Mouse (Mus musculus): ENCODE measurements around the gene Mob3a. TPM values are rescaled to one million over a fixed set of nuclear protein-coding genes. Genes with fewer than 3 reads are reported as not detected.
"Not testable (repeated sequence)": the region's sequence is repeated elsewhere in the genome, so short reads cannot be mapped to it uniquely, and the experiment has no call there.

Gene Mob3a
- total and polyA plus RNA-seq, 2 experiments from 2014 or later: 45.9 to 57.8 TPM

DNA sequence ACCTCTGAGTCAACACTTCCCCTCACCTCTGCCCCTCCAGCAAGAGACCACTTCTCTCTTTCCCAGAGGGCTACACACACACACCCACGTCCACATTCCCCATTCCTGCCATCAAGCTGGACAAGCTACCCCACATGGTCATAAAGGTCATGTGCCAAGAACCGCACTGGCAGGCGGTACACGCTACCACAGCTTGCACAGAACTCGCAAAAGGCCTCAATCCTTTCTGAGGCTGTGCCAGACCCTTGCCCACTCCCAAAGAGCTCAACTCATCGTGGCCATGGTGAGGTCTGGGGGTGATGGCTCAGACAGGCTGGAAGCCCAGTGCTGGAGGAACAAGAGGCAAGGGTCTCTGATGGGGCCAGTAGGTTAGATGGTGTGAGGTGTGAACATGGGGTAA lies 46.9 kb downstream of the Mob3a start:
- H3K4me1 ChIP-seq (ENCODE audit: insufficient read depth): peaks cover 9% of the 10 kb centered on the region
- H3K36me3 ChIP-seq (ENCODE audit: insufficient read depth): no peaks in the 10 kb centered on the region
- peak overlapping the region; percentile 88; the same call in 1 of the 2 replicates for H3K4me2 ChIP-seq (ENCODE audit: low read depth)
- H3K27ac ChIP-seq (ENCODE audit: low read depth, low read length): no peak overlapping the region
- ATAC-seq (no peak), DNase-seq (no peak)
- no peaks in the 10 kb centered on the region for H3K9me3 ChIP-seq (ENCODE audit: low read length)
- TF ChIP-seq CTCF (IDR thresholded peaks at IDR 0.05; ENCODE audit: low read depth): no peak
- WGBS: 83% methylated on average over 6 of the region's 6 CpGs
- H3K4me3 ChIP-seq (ENCODE audit: low read depth, low read length): no peak overlapping the region
- H3K9ac ChIP-seq: no peak overlapping the region
- no peaks in the 10 kb centered on the region for H3K27me3 ChIP-seq (ENCODE audit: insufficient read depth, low read length)

DNA sequence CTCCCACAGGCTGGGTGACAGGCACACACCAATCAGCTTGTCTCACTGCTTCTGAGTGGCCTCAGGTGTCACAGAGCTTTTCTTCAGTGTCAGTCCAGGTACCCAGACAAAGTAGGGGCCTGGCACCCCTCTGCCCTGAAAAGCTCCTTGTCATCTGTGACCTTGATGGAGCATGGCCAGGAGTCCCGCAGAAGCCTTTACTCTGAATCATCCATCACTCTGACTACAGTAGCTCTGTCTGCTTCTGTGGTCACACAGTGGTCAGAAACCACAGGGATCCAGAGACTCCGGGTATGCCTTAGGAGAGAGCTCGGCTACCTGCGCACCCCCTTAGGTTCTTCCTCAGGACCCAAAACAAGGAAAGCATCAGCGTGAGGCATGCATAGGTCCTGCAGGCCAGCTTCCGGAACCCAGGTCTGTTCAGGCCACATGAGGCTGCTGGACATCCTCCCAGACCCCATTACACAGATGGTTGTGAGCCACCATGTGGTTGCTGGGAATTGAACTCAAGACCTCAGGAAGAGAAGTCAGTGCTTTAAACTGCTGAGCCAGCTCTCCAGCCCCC lies 48.5 kb downstream of the Mob3a start:
- H3K27ac ChIP-seq (ENCODE audit: low read depth, low read length): 0 out of 2 replicates have a peak overlapping the region, but pooled peaks have one; percentile 15
- peaks cover 9% of the 10 kb centered on the region for H3K4me1 ChIP-seq (ENCODE audit: insufficient read depth)
- H3K9me3 ChIP-seq (ENCODE audit: low read length): no peaks in the 10 kb centered on the region
- 93% methylated on average over 6 of the region's 6 CpGs for WGBS
- ATAC-seq (no peak), DNase-seq (no peak)
- no peak overlapping the region for H3K4me2 ChIP-seq (ENCODE audit: low read depth)
- no peak overlapping the region for H3K4me3 ChIP-seq (ENCODE audit: low read depth, low read length)
- no peak for TF ChIP-seq CTCF (IDR thresholded peaks at IDR 0.05; ENCODE audit: low read depth)
- H3K9ac ChIP-seq: no peak overlapping the region
- H3K27me3 ChIP-seq (ENCODE audit: insufficient read depth, low read length): no peaks in the 10 kb centered on the region
- H3K36me3 ChIP-seq (ENCODE audit: insufficient read depth): peaks cover under 1% of the 10 kb centered on the region; the same call in 1 of the 2 replicates

DNA sequence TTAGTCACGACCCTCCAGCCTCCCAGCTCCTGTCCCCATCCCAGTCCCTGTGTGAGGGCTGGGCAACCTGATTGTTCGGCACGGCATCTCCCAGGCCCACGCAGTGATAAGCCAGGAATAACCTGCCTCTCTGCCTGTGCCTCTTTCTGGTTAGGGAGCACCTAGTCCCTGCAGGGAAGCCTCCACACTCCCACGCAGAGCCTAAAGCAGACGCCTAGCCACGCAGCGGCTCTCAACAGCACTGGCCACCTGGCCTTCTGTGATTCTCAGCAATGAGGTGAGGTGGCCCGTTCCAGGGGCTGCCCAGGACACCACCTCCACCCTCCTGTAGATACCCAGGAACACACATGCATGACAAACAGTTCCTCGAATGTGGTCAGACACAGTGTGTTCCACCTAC lies 51.4 kb downstream of the Mob3a start:
- no peak for TF ChIP-seq CTCF (IDR thresholded peaks at IDR 0.05; ENCODE audit: low read depth)
- no peak for DNase-seq
- no peak overlapping the region for H3K9ac ChIP-seq
- H3K4me3 ChIP-seq (ENCODE audit: low read depth, low read length): no peak overlapping the region
- peaks cover 25% of the 10 kb centered on the region for H3K36me3 ChIP-seq (ENCODE audit: insufficient read depth)
- no peak overlapping the region for H3K4me2 ChIP-seq (ENCODE audit: low read depth)
- WGBS: 95% methylated on average over 10 of the region's 10 CpGs
- H3K27me3 ChIP-seq (ENCODE audit: insufficient read depth, low read length): no peaks in the 10 kb centered on the region
- ATAC-seq: no peak
- H3K4me1 ChIP-seq (ENCODE audit: insufficient read depth): peaks cover 6% of the 10 kb centered on the region
- H3K27ac ChIP-seq (ENCODE audit: low read depth, low read length): no peak overlapping the region
- no peaks in the 10 kb centered on the region for H3K9me3 ChIP-seq (ENCODE audit: low read length)

DNA sequence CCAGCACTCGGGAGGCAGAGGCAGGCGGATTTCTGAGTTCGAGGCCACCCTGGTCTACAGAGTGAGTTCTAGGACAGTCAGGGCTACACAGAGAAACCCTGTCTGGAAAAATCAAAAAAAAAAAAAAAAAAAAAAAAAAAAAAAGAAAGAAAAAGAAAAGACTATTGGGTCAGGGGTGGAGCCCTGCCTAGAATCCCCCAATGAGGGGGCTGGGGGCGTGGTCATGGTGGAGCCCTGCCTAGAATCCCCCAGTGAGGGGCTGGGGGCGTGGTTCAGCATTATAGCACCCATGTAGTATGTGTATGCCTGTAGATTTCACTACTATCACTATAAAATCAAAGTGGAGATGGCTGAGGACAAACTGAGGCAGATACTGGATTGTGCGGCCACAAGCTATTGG lies 51.9 kb downstream of the Mob3a start:
- H3K9me3 ChIP-seq (ENCODE audit: low read length); H3K9ac ChIP-seq; DNase-seq; H3K4me1 ChIP-seq (ENCODE audit: insufficient read depth); H3K27ac ChIP-seq (ENCODE audit: low read depth, low read length); H3K27me3 ChIP-seq (ENCODE audit: insufficient read depth, low read length); ATAC-seq; H3K4me3 ChIP-seq (ENCODE audit: low read depth, low read length); H3K4me2 ChIP-seq (ENCODE audit: low read depth): not testable (repeated sequence)
- 90% methylated on average over 6 of the region's 6 CpGs for WGBS
- peaks cover 30% of the 10 kb centered on the region for H3K36me3 ChIP-seq (ENCODE audit: insufficient read depth)

DNA sequence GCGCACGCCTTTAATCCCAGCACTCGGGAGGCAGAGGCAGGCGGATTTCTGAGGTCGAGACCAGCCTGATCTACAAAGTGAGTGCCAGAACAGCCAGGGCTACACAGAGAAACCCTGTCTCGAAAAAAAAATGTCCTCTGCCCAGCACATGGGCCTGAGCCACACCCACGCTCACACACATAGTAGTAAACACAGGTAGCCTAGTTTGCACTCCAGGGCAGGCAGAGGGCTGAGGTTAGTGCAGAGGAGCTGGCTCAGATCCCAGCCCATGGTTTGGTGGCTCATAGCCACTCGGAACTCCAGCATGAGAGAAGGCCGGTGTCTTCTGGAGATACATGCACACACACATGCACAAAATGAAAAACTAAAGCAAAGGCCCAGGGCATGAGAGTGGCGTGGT lies 54.8 kb downstream of the Mob3a start:
- H3K4me3 ChIP-seq (ENCODE audit: low read depth, low read length): no peak overlapping the region
- H3K9me3 ChIP-seq (ENCODE audit: low read length): no peaks in the 10 kb centered on the region
- peaks cover 57% of the 10 kb centered on the region for H3K36me3 ChIP-seq (ENCODE audit: insufficient read depth)
- TF ChIP-seq CTCF (IDR thresholded peaks at IDR 0.05; ENCODE audit: low read depth): no peak
- no peak for DNase-seq
- no peak for ATAC-seq
- no peaks in the 10 kb centered on the region for H3K4me1 ChIP-seq (ENCODE audit: insufficient read depth)
- H3K27ac ChIP-seq (ENCODE audit: low read depth, low read length): no peak overlapping the region
- 94% methylated on average over 10 of the region's 10 CpGs for WGBS
- no peak overlapping the region for H3K4me2 ChIP-seq (ENCODE audit: low read depth)
- H3K9ac ChIP-seq: no peak overlapping the region
- H3K27me3 ChIP-seq (ENCODE audit: insufficient read depth, low read length): no peaks in the 10 kb centered on the region

DNA sequence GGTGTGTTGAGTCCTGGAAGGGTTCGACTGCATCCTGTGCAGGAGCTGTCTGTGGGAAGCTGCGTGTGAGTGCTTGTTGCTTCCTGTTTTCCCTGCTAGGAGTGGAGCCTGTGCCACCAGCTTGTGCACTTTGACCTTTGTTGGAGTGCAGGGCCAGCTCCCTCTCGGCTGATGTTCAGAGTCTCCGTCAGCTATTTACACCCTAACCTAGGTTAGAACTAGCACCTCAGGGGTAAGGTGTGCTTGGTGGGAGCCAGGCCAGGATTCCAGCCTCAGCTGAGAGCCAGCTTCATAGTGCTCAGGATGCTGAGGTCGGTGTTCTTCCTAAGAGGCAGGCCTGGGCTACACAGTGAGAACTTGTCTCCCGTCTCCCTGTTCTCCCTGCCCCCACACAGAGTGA lies 66.4 kb downstream of the Mob3a start:
- 92% methylated on average over 6 of the region's 6 CpGs for WGBS
- H3K27me3 ChIP-seq (ENCODE audit: insufficient read depth, low read length): no peaks in the 10 kb centered on the region
- DNase-seq (no peak), ATAC-seq (no peak)
- H3K9me3 ChIP-seq (ENCODE audit: low read length): no peaks in the 10 kb centered on the region
- no peak overlapping the region for H3K4me2 ChIP-seq (ENCODE audit: low read depth)
- no peak overlapping the region for H3K9ac ChIP-seq
- H3K4me3 ChIP-seq (ENCODE audit: low read depth, low read length): no peak overlapping the region
- TF ChIP-seq CTCF (IDR thresholded peaks at IDR 0.05; ENCODE audit: low read depth): no peak
- no peaks in the 10 kb centered on the region for H3K4me1 ChIP-seq (ENCODE audit: insufficient read depth)
- peaks cover 63% of the 10 kb centered on the region for H3K36me3 ChIP-seq (ENCODE audit: insufficient read depth)
- no peak overlapping the region for H3K27ac ChIP-seq (ENCODE audit: low read depth, low read length)

Other genes starting within 250 kb of the Mob3a start
- 0.62 and 1.9 TPM in 2 replicates for gene Onecut3, start 207.1 kb downstream of the Mob3a start, total RNA-seq (2014; rRNA removed)
- 0.03 and 0.18 TPM in 2 replicates for gene Onecut3, start 207.1 kb downstream of the Mob3a start, polyA plus RNA-seq (2015; fragmentation: Nextera tagmentation; extraction: Ambion mirVana)
- 0.05 and 0.38 TPM in 2 replicates for gene Atp8b3, start 162.9 kb downstream of the Mob3a start, total RNA-seq (2014; rRNA removed)
- 0.16 and 0.46 TPM in 2 replicates for gene Atp8b3, start 162.9 kb downstream of the Mob3a start, polyA plus RNA-seq (2015; fragmentation: Nextera tagmentation; extraction: Ambion mirVana)
- gene Rexo1, start 140.4 kb downstream of the Mob3a start, total RNA-seq (2014; rRNA removed): 40.3 and 41.9 TPM in 2 replicates
- 27.9 and 30.5 TPM in 2 replicates for gene Rexo1, start 140.4 kb downstream of the Mob3a start, polyA plus RNA-seq (2015; fragmentation: Nextera tagmentation; extraction: Ambion mirVana)
- 17.9 and 18.7 TPM in 2 replicates for gene Klf16, start 124.7 kb downstream of the Mob3a start, total RNA-seq (2014; rRNA removed)
- gene Klf16, start 124.7 kb downstream of the Mob3a start, polyA plus RNA-seq (2015; fragmentation: Nextera tagmentation; extraction: Ambion mirVana): 13.3 and 14.1 TPM in 2 replicates
- 156 and 201 TPM in 2 replicates for gene Abhd17a, start 111.6 kb downstream of the Mob3a start, total RNA-seq (2014; rRNA removed)
- 154 and 155 TPM in 2 replicates for gene Abhd17a, start 111.6 kb downstream of the Mob3a start, polyA plus RNA-seq (2015; fragmentation: Nextera tagmentation; extraction: Ambion mirVana)
- 21.0 and 24.1 TPM in 2 replicates for gene Scamp4, start 99.1 kb downstream of the Mob3a start, total RNA-seq (2014; rRNA removed)
- gene Scamp4, start 99.1 kb downstream of the Mob3a start, polyA plus RNA-seq (2015; fragmentation: Nextera tagmentation; extraction: Ambion mirVana): 86.8 and 87.9 TPM in 2 replicates
- 3.0 and 4.9 TPM in 2 replicates for gene Adat3, start 99.1 kb downstream of the Mob3a start, total RNA-seq (2014; rRNA removed)
- 4.2 and 4.5 TPM in 2 replicates for gene Adat3, start 99.1 kb downstream of the Mob3a start, polyA plus RNA-seq (2015; fragmentation: Nextera tagmentation; extraction: Ambion mirVana)
- 1.2 and 2.7 TPM in 2 replicates for gene Gm49322, start 96.0 kb downstream of the Mob3a start, total RNA-seq (2014; rRNA removed)
- 0.58 and 0.69 TPM in 2 replicates for gene Gm49322, start 96.0 kb downstream of the Mob3a start, polyA plus RNA-seq (2015; fragmentation: Nextera tagmentation; extraction: Ambion mirVana)
- 127 and 135 TPM in 2 replicates for gene Csnk1g2, start 79.1 kb downstream of the Mob3a start, total RNA-seq (2014; rRNA removed)
- 91.8 and 94.1 TPM in 2 replicates for gene Csnk1g2, start 79.1 kb downstream of the Mob3a start, polyA plus RNA-seq (2015; fragmentation: Nextera tagmentation; extraction: Ambion mirVana)
- 105 and 131 TPM in 2 replicates for gene Btbd2, start 44.9 kb downstream of the Mob3a start, total RNA-seq (2014; rRNA removed)
- 70.4 and 77.6 TPM in 2 replicates for gene Btbd2, start 44.9 kb downstream of the Mob3a start, polyA plus RNA-seq (2015; fragmentation: Nextera tagmentation; extraction: Ambion mirVana)
- gene Mknk2, start 23.9 kb downstream of the Mob3a start, total RNA-seq (2014; rRNA removed): 55.2 and 69.8 TPM in 2 replicates
- gene Mknk2, start 23.9 kb downstream of the Mob3a start, polyA plus RNA-seq (2015; fragmentation: Nextera tagmentation; extraction: Ambion mirVana): 42.4 and 43.6 TPM in 2 replicates
- 37.9 and 39.5 TPM in 2 replicates for gene Izumo4, start 207 bp upstream of the Mob3a start, total RNA-seq (2014; rRNA removed)
- gene Izumo4, start 207 bp upstream of the Mob3a start, polyA plus RNA-seq (2015; fragmentation: Nextera tagmentation; extraction: Ambion mirVana): 34.4 and 36.7 TPM in 2 replicates
- gene Ap3d1, start 40.3 kb upstream of the Mob3a start, total RNA-seq (2014; rRNA removed): 137 and 176 TPM in 2 replicates
- gene Ap3d1, start 40.3 kb upstream of the Mob3a start, polyA plus RNA-seq (2015; fragmentation: Nextera tagmentation; extraction: Ambion mirVana): 63.8 and 87.7 TPM in 2 replicates
- gene Dot1l, start 53.2 kb upstream of the Mob3a start, total RNA-seq (2014; rRNA removed): 15.9 and 21.7 TPM in 2 replicates
- gene Dot1l, start 53.2 kb upstream of the Mob3a start, polyA plus RNA-seq (2015; fragmentation: Nextera tagmentation; extraction: Ambion mirVana): 5.7 and 8.5 TPM in 2 replicates
- gene Sf3a2, start 96.2 kb upstream of the Mob3a start, total RNA-seq (2014; rRNA removed): 20.4 and 20.6 TPM in 2 replicates
- gene Sf3a2, start 96.2 kb upstream of the Mob3a start, polyA plus RNA-seq (2015; fragmentation: Nextera tagmentation; extraction: Ambion mirVana): 66.4 and 73.7 TPM in 2 replicates
- 81.1 and 89.0 TPM in 2 replicates for gene Plekhj1, start 96.6 kb upstream of the Mob3a start, total RNA-seq (2014; rRNA removed)
- 96.8 and 107 TPM in 2 replicates for gene Plekhj1, start 96.6 kb upstream of the Mob3a start, polyA plus RNA-seq (2015; fragmentation: Nextera tagmentation; extraction: Ambion mirVana)
- gene Amh, start 103.3 kb upstream of the Mob3a start, total RNA-seq (2014; rRNA removed): 0.62 and 0.69 TPM in 2 replicates
- gene Amh, start 103.3 kb upstream of the Mob3a start, polyA plus RNA-seq (2015; fragmentation: Nextera tagmentation; extraction: Ambion mirVana): not detected in 2 replicates
- gene Jsrp1, start 111.5 kb upstream of the Mob3a start, total RNA-seq (2014; rRNA removed): 0.38 TPM in 1 of 2 replicates, not detected in the other
- 0.70 and 0.76 TPM in 2 replicates for gene Jsrp1, start 111.5 kb upstream of the Mob3a start, polyA plus RNA-seq (2015; fragmentation: Nextera tagmentation; extraction: Ambion mirVana)
- 1,019 and 1,040 TPM in 2 replicates for gene Oaz1, start 124.7 kb upstream of the Mob3a start, total RNA-seq (2014; rRNA removed)
- gene Oaz1, start 124.7 kb upstream of the Mob3a start, polyA plus RNA-seq (2015; fragmentation: Nextera tagmentation; extraction: Ambion mirVana): 1,146 and 1,244 TPM in 2 replicates
- 23.3 and 23.7 TPM in 2 replicates for gene Lingo3, start 142.1 kb upstream of the Mob3a start, total RNA-seq (2014; rRNA removed)
- 18.5 and 20.3 TPM in 2 replicates for gene Lingo3, start 142.1 kb upstream of the Mob3a start, polyA plus RNA-seq (2015; fragmentation: Nextera tagmentation; extraction: Ambion mirVana)
- 158 and 292 TPM in 2 replicates for gene Lsm7, start 153.2 kb upstream of the Mob3a start, total RNA-seq (2014; rRNA removed)
- 306 and 392 TPM in 2 replicates for gene Lsm7, start 153.2 kb upstream of the Mob3a start, polyA plus RNA-seq (2015; fragmentation: Nextera tagmentation; extraction: Ambion mirVana)
- gene Sppl2b, start 153.3 kb upstream of the Mob3a start, total RNA-seq (2014; rRNA removed): 79.2 and 90.3 TPM in 2 replicates
- 64.6 and 74.4 TPM in 2 replicates for gene Sppl2b, start 153.3 kb upstream of the Mob3a start, polyA plus RNA-seq (2015; fragmentation: Nextera tagmentation; extraction: Ambion mirVana)
- gene Tmprss9, start 169.9 kb upstream of the Mob3a start, total RNA-seq (2014; rRNA removed): 0.08 and 0.33 TPM in 2 replicates
- 0.18 and 0.22 TPM in 2 replicates for gene Tmprss9, start 169.9 kb upstream of the Mob3a start, polyA plus RNA-seq (2015; fragmentation: Nextera tagmentation; extraction: Ambion mirVana)
- 214 and 233 TPM in 2 replicates for gene Timm13, start 199.0 kb upstream of the Mob3a start, total RNA-seq (2014; rRNA removed)
- 381 and 448 TPM in 2 replicates for gene Timm13, start 199.0 kb upstream of the Mob3a start, polyA plus RNA-seq (2015; fragmentation: Nextera tagmentation; extraction: Ambion mirVana)
- 46.1 and 46.5 TPM in 2 replicates for gene Lmnb2, start 216.3 kb upstream of the Mob3a start, total RNA-seq (2014; rRNA removed)
- gene Lmnb2, start 216.3 kb upstream of the Mob3a start, polyA plus RNA-seq (2015; fragmentation: Nextera tagmentation; extraction: Ambion mirVana): 22.1 and 24.5 TPM in 2 replicates
- gene Gadd45b, start 228.1 kb upstream of the Mob3a start, total RNA-seq (2014; rRNA removed): 5.0 and 5.8 TPM in 2 replicates
- gene Gadd45b, start 228.1 kb upstream of the Mob3a start, polyA plus RNA-seq (2015; fragmentation: Nextera tagmentation; extraction: Ambion mirVana): 6.5 and 7.7 TPM in 2 replicates

All from forebrain, postnatal 0 days (tissue).